Mouse (Mus musculus) small intestine, adult 2 months (tissue): ENCODE measurements around the gene Rapgef2.

Experiments
- CTCF ChIP-seq: fragments of 200-500 bp; IDR thresholded peaks from 2 replicates; pipeline ENCODE4 v1.5.1; 2012; ENCODE audit warnings: low read depth, mild to moderate bottlenecking, control low read depth, inconsistent platforms, low read length, moderate library complexity, mixed read lengths; ENCODE audit not compliant: insufficient replicate concordance, insufficient read length; ENCODE audit errors: extremely low read depth
- POLR2A ChIP-seq: fragments of 200-500 bp; IDR thresholded peaks from 2 replicates; pipeline ENCODE4 v1.6.1; 2012; ENCODE audit warnings: low read depth, mild to moderate bottlenecking, control low read depth, inconsistent platforms, low read length, moderate library complexity

- TF ChIP-seq CTCF (no peak), POLR2A (no peak)
Observed at GRCm38 (mm10) chr3:79025983-79026382, 260.3 kb downstream of the Rapgef2 start.
